Mouse (Mus musculus) midbrain, embryonic 15.5 days (tissue): ENCODE measurements around the gene Ankrd34a. TPM values are rescaled to one million over a fixed set of nuclear protein-coding genes. Genes with fewer than 3 reads are reported as not detected.

Experiments used
- ATAC-seq: fragments of 200-750 bp; cut with Nextera tagmentation; replicated peaks from 2 replicates; pipeline ENCODE4 v1.8.0; 2017; ENCODE audit warnings: moderate TSS enrichment
- H3K27ac ChIP-seq: fragments of 300-500 bp; sonication (generic); 2 replicates; pipeline ENCODE4 v1.5.1; 2015; ENCODE audit warnings: mild to moderate bottlenecking, inconsistent platforms
- H3K27me3 ChIP-seq: fragments of 300-500 bp; sonication (generic); replicated peaks from 2 replicates; pipeline ENCODE4 v1.6.1; 2015; ENCODE audit warnings: inconsistent platforms
- H3K36me3 ChIP-seq: fragments of 300-500 bp; sonication (generic); replicated peaks from 2 replicates; pipeline ENCODE4 v1.6.1; 2015; ENCODE audit warnings: inconsistent platforms
- H3K4me1 ChIP-seq: fragments of 300-500 bp; sonication (generic); 2 replicates; pipeline ENCODE4 v1.6.1; 2015; ENCODE audit warnings: inconsistent platforms
- H3K4me2 ChIP-seq: fragments of 300-500 bp; sonication (generic); 2 replicates; pipeline ENCODE4 v1.6.1; 2015; ENCODE audit warnings: inconsistent platforms, mild to moderate bottlenecking, moderate library complexity
- H3K4me3 ChIP-seq: fragments of 300-500 bp; sonication (generic); 2 replicates; pipeline ENCODE4 v1.5.1; 2015; ENCODE audit warnings: mild to moderate bottlenecking, inconsistent platforms
- H3K9ac ChIP-seq: fragments of 300-500 bp; sonication (generic); 2 replicates; pipeline ENCODE4 v1.6.1; 2015; ENCODE audit warnings: mild to moderate bottlenecking, inconsistent platforms
- H3K9me3 ChIP-seq: fragments of 300-500 bp; sonication (generic); 2 replicates; pipeline ENCODE4 v1.6.1; 2016; ENCODE audit warnings: inconsistent platforms
- WGBS: fragments of 180-500 bp; shearing (Covaris S2); methylation state at CpG from one replicate; pipeline ENCODE4 v1.1.7; 2015; ENCODE audit warnings: mixed read lengths; 5-methylcytosine and 5-hydroxymethylcytosine counted together
- polyA plus RNA-seq: library from polyadenylated mRNA; unstranded; fragments of >200 nt; fragmentation: Nextera tagmentation; extraction: Ambion mirVana; gene quantifications from 2 replicates; pipeline ENCODE4 v1.2.1, GENCODE M21; 2015

The Ankrd34a gene
- polyA plus RNA-seq, 1 experiment from 2014 or later, result 15.0 TPM

DNA sequence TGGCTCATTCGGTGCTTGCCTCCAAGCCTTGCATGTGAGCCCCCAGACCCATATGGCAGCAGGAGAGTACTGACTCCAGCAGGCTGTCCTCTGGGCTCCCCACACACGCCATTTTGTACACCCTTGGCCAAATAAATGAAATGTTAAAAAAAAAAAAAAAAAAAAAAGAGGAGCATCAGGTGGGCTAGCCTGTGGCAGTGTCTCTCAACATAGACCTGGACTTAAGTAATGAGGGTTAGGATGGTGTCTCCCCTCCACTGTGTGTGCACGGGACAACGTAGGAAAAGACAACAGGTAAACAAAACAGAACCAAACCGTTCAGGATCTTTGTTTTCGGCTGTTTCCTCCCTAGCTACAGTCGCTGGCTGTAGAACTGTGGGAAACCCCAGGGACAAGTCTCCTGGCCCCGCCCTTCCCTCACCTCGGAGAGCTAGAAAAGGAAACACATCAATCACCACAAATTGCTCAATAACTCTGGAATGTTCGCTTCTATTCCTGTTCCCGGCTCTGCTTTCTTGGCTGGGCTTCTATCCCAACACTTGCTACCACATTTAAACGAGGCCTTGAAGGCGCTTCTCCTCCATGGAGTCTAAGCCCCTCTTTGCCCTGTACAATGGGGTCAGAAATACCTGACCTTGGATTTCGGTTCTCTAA, 20.3 kb upstream of the Ankrd34a start:
- peak overlapping the region; percentile 29 for H3K4me2 ChIP-seq
- H3K27ac ChIP-seq, result peak overlapping the region; percentile 43; the same call in 1 of the 2 replicates
- H3K4me3 ChIP-seq, result peak overlapping the region; percentile 4; the same call in 1 of the 2 replicates
- H3K36me3 ChIP-seq, result no peaks in the 10 kb centered on the region
- 72% methylated on average over 14 of the region's 14 CpGs for WGBS
- no peaks in the 10 kb centered on the region for H3K9me3 ChIP-seq
- no peaks in the 10 kb centered on the region for H3K27me3 ChIP-seq
- no peak overlapping the region for H3K9ac ChIP-seq
- H3K4me1 ChIP-seq, result peaks cover 21% of the 10 kb centered on the region
- no peak for ATAC-seq

DNA sequence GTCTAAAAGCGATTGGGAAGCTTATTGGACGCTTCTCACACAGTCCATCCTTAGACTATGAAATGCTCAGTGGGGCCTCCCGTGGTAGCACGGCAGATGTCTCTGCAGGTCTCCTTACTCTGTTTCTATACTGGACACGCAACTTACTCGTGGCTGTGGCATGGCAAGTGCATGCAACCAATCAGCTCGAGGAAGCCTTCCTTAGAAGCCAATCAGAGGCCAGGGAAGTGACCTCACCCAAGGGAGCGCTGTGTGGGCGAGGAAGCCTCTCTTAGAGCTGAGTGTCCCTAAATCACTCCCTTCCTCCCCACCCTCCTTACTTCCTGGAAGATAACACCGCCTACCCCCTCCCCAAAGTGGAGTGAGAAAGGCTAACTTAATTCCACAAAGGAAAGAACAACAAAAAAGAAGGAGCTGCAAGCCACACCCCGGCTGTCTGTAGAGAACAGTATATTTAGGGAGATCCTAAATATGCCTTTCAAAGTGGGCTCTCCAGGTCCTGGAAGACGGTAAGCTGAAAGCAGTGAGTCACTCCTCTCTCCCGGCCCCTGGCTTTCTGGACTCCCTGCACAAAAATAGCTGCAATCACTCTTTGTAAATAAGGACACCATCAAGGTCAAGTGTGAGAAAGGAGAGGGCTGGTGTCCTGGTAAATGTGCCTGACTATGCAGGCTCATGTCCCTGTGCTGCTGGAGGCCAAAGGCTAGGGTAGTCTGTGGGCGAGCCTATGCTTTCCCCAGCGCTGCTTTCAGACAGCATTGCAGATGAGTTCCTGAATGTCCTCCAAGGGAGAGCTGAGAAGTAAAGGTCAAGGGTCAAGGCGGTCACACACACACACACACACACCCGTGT, 19.5 kb upstream of the Ankrd34a start, which contains the start of gene Gm16253:
TSS of gene Gm16253 (plus strand) at position 295 of the 852 bp plus-strand sequence.
- Histone ChIP-seq H3K27ac (peak within 1 kb of the TSS; percentile 53), H3K4me3 (peak within 1 kb of the TSS; percentile 4), H3K36me3 (no peaks in the 10 kb centered on the region), H3K4me2 (peak within 1 kb of the TSS; percentile 29), H3K27me3 (no peaks in the 10 kb centered on the region), H3K9ac (no peak within 1 kb of the TSS), H3K4me1 (peaks cover 21% of the 10 kb centered on the region), H3K9me3 (no peaks in the 10 kb centered on the region)
- WGBS, result 29% methylated on average over 17 of the region's 17 CpGs
- ATAC-seq, result peak; percentile 87

DNA sequence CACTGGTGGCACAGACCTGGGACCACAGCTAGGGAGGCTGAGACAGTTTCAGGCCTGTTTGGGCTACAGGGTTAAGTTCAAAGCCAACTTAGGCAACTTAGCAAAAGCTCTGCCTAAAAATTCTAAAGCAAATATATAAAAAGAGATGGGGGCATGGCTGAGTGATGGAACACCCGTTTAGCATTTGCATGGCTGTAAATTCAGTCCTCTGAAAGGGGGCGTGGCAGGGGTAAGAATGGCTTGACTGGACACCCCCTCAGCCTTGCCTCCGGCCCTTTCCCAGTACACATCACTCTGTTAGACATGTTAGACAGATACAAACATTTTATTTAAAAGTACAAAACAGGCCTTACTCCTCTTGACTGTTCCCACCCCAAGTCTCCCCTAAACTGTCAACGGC, 18.9 kb upstream of the Ankrd34a start:
- Histone ChIP-seq H3K4me1 (peaks cover 21% of the 10 kb centered on the region), H3K27me3 (no peaks in the 10 kb centered on the region), H3K9ac (no peak overlapping the region), H3K4me2 (no peak overlapping the region), H3K4me3 (no peak overlapping the region), H3K36me3 (no peaks in the 10 kb centered on the region), H3K27ac (peak overlapping the region; percentile 53; the same call in 1 of the 2 replicates), H3K9me3 (no peaks in the 10 kb centered on the region)
- WGBS, result 85% methylated on average over 4 of the region's 4 CpGs
- no peak for ATAC-seq

DNA sequence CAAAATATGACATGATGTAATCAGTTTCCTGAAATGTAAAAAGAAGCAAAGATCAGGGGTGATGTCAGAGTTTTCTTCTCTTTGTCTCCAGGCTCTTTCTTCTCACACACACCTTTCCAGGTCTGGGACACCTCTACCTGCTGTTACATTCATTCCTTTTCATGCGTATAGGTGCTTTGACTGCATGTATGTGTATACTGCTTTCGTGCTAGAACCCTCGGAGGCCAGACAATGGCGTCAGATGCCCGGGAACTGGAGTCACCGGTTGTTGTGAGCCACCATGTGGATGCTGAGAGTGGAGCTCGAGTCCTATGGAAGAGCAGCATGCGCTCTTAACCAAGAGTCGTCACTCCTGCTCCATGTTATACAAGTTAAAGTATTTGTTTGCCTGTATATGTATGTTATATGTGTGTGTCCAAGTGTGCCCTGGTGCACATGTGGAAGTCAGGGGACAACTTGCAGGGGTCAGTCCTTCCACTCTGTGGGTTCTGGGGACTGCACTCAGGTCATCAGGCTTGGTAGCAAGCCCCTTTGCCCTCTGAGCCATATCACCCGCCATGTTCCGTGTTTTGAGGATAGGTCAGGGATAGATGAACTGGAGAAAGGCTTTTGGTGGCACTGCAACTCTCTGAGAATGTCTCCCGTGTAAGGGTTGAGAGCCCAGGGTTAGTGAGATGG, 17.7 kb upstream of the Ankrd34a start:
- H3K4me1 ChIP-seq, result peaks cover 21% of the 10 kb centered on the region

DNA sequence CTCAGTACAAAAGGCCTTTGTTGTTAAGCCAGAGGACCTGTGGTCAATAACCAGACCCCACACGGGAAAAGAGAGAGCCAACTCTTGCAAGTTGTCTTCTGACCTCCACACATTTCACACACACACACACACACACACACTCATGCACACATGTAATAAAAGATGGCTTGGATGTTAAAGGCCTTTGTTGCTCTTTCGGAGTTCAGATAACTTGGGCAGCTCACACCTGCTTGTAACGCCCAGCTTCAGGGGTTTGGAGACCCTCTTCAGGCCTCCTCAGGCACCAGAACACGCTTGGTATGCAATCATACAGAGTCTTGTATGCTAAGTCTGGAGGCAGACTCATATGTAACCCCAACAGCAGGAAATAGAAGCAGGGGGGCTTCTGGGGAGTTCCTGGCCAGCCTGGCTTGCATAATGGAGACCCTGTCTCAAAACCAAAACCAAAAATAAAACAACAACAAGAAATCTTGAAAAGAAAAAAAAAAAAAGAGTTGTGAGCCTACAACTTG, 17.1 kb upstream of the Ankrd34a start:
- Histone ChIP-seq H3K4me3 (no peak overlapping the region), H3K9me3 (no peaks in the 10 kb centered on the region), H3K4me2 (no peak overlapping the region), H3K27ac (no peak overlapping the region), H3K36me3 (no peaks in the 10 kb centered on the region), H3K27me3 (no peaks in the 10 kb centered on the region), H3K4me1 (peaks cover 21% of the 10 kb centered on the region), H3K9ac (no peak overlapping the region)
- 79% methylated on average over 4 of the region's 4 CpGs for WGBS
- no peak for ATAC-seq

More for the DNA sequence above, 17.7 kb upstream of the Ankrd34a start:
- Histone ChIP-seq H3K9me3 (no peaks in the 10 kb centered on the region), H3K36me3 (no peaks in the 10 kb centered on the region), H3K4me3 (no peak overlapping the region), H3K27ac (no peak overlapping the region), H3K4me2 (no peak overlapping the region), H3K9ac (no peak overlapping the region), H3K27me3 (no peaks in the 10 kb centered on the region)
- ATAC-seq, result no peak
- 80% methylated on average over 12 of the region's 12 CpGs for WGBS

DNA sequence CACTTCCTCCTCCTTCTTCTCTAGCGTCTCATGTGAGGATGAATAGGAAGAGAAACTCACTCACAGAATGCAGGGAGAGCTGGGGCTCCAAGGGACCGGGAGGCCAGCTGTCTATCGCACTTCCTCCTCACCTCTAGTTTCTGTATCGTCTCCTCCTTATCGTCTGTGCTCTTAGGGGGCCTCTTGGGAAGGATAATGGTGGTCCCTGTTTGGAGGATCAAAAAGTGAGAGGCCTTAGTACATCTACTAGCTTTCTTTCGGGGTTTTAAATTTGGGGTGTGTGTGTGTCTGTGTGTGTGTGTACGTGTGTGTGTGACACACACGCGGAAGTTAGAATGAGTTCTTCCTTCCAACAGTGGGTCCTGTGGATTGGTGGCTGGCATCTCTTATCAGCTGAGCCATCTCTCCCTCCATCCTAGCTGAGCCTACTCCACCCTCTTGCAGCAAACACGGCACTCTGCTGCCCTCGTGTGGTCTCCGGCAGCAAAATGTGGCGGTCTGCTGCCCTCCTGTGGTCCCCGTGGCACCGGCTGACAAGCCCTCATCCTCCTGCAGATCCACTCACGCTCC, 16.5 kb upstream of the Ankrd34a start:
- Histone ChIP-seq H3K9me3 (no peaks in the 10 kb centered on the region), H3K27ac (peak overlapping the region; percentile 50), H3K36me3 (no peaks in the 10 kb centered on the region), H3K9ac (peak overlapping the region; percentile 53), H3K4me3 (peak overlapping the region; percentile 36), H3K4me2 (peak overlapping the region; percentile 65), H3K4me1 (peaks cover 21% of the 10 kb centered on the region), H3K27me3 (no peaks in the 10 kb centered on the region)
- ATAC-seq, result peak; percentile 87
- 11% methylated on average over 16 of the region's 16 CpGs for WGBS

DNA sequence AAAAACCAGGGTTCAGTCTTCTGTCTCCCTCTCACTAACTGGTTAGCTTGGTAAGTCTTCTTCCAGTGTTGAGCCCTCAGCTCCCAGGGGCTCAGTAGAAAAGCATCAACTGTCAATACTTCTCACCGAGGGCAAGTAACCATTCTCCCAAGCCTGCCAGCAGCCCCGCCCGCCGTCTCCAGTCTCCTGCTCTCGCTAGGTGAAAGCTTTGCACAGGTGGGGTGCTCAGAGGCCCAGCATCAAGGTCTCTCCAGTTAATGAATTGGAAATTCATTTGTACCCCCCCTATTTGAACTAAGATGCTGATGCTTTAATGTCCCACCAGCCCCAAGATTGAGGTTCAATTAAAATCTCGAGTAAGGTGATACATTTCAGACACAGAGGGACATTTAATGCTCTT, 15.3 kb upstream of the Ankrd34a start:
- no peak overlapping the region for H3K4me3 ChIP-seq
- no peaks in the 10 kb centered on the region for H3K9me3 ChIP-seq
- no peaks in the 10 kb centered on the region for H3K36me3 ChIP-seq
- no peak overlapping the region for H3K9ac ChIP-seq
- no peak for ATAC-seq
- 43% methylated on average over 6 of the region's 6 CpGs for WGBS
- peaks cover 20% of the 10 kb centered on the region for H3K4me1 ChIP-seq
- H3K27me3 ChIP-seq, result no peaks in the 10 kb centered on the region
- H3K4me2 ChIP-seq, result no peak overlapping the region
- H3K27ac ChIP-seq, result no peak overlapping the region

DNA sequence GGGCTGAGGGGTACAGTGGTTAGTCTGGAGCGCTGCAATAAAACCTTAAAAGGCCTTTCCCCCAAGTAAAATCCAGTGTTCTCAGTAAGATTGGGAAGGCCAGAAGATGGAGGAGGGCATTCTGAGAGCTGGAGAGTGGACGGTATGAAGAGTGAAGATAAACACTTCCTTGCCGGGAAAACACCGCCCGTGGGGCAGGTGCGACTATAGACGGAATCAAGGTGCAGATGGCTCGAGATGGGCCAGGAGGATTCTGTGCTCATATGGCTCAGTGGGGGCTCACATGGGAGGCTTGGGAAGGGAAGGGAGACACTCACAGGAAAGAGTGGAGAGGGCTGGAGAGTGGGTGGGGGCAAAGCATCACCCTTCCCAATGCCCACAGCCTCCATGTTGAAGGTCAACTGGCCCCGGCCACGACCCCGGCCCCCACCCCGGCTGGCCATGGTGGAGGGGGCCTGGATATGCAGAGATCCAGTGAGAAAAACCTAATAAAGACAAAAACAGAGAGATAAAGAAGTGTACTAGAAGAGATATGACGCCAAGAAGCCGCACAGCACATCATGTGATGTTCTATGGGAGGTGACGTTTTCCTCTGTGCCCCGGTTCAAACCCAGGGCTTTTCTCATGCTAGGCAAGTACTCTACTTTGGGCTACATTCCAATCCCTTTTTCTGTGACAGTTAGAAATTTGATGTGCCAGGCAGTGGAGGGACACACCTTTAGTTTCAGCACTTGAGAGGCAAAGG, 14.5 kb upstream of the Ankrd34a start:
- H3K4me1 ChIP-seq, result peaks cover 12% of the 10 kb centered on the region
- ATAC-seq, result no peak
- 86% methylated on average over 16 of the region's 16 CpGs for WGBS

DNA sequence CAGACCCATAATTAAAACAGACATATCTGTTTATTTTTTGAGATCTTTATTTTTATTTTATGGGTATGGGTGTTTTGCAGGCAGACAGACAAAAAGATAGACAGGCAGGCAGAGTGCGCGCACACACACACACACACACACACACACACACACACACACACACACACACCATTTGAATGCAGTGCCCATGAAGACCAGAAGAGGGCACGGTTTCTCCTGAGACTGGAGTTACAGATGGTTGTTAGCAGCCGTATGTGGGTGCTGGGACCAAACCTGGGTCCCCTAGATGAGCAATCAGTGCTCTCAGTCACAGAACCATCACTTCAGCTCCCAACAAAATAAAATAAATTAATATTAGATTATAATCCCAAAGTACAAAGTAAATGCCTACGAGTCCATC, 13.1 kb upstream of the Ankrd34a start:
- no peaks in the 10 kb centered on the region for H3K9me3 ChIP-seq
- H3K27me3 ChIP-seq, result no peaks in the 10 kb centered on the region
- peaks cover 8% of the 10 kb centered on the region; the same call in 1 of the 2 replicates for H3K4me1 ChIP-seq
- ATAC-seq, result no peak
- no peak overlapping the region for H3K9ac ChIP-seq
- no peak overlapping the region for H3K27ac ChIP-seq
- 87% methylated on average over 5 of the region's 5 CpGs for WGBS
- no peak overlapping the region for H3K4me3 ChIP-seq
- H3K4me2 ChIP-seq, result no peak overlapping the region
- H3K36me3 ChIP-seq, result no peaks in the 10 kb centered on the region

More for the DNA sequence above, 14.5 kb upstream of the Ankrd34a start:
- no peak overlapping the region for H3K27ac ChIP-seq
- no peaks in the 10 kb centered on the region for H3K9me3 ChIP-seq
- H3K4me2 ChIP-seq, result no peak overlapping the region
- no peak overlapping the region for H3K9ac ChIP-seq
- H3K4me3 ChIP-seq, result no peak overlapping the region
- no peaks in the 10 kb centered on the region for H3K36me3 ChIP-seq
- no peaks in the 10 kb centered on the region for H3K27me3 ChIP-seq

DNA sequence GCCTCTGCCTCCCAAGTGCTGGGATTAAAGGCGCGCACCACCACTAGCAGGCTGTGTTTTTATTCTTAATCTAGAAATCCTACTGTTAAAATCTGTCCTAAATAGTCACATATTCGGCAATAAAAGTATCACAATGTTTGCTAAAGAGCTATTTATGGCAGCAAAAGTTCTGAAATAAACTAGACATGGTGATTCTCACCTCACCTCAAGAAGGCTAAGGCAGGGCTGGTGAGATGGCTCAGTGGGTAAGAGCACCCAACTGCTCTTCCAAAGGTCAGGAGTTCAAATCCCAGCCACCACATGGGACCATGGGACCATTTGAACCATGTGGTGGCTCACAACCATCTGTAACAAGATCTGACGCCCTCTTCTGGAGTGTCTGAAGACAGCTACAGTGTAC, 5.8 kb upstream of the Ankrd34a start:
- no peaks in the 10 kb centered on the region for H3K36me3 ChIP-seq
- H3K4me1 ChIP-seq, result peaks cover 16% of the 10 kb centered on the region
- no peak overlapping the region for H3K4me2 ChIP-seq
- no peak overlapping the region for H3K9ac ChIP-seq
- H3K4me3 ChIP-seq, result no peak overlapping the region
- no peaks in the 10 kb centered on the region for H3K9me3 ChIP-seq
- ATAC-seq, result no peak
- 84% methylated on average over 4 of the region's 4 CpGs for WGBS
- peaks cover 3% of the 10 kb centered on the region; the same call in 1 of the 2 replicates for H3K27me3 ChIP-seq
- no peak overlapping the region for H3K27ac ChIP-seq

DNA sequence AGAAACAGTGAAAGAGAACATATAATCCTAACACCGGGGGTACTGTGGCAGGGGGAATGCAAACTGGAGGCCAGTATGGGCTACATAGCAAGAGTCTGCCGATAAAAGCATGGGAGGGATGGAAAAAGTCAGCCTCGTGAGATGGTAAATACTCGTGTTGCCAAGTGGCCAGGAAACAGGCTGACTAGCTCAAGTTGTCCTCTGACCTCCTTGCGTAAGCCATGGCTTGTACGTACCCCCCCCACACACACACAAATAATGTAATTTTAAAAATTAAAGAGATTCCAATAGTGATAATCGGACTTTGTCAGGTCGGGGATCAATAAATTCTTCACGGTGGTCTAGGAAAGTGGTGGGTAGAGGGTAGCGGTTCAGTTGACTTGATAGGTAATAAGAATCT, 3.1 kb upstream of the Ankrd34a start:
- ATAC-seq, result 0 out of 2 replicates have a peak, but pooled peaks have one; percentile 2
- Histone ChIP-seq H3K4me2 (peak overlapping the region; percentile 82), H3K9me3 (no peaks in the 10 kb centered on the region), H3K27me3 (peaks cover 3% of the 10 kb centered on the region; the same call in 1 of the 2 replicates), H3K4me3 (peak overlapping the region; percentile 68), H3K4me1 (peaks cover 43% of the 10 kb centered on the region), H3K9ac (peak overlapping the region; percentile 63), H3K27ac (peak overlapping the region; percentile 84), H3K36me3 (no peaks in the 10 kb centered on the region)
- 1% methylated on average over 10 of the region's 10 CpGs for WGBS
